Mouse (Mus musculus) splenic B cell, adult 2 months (primary cell): ENCODE data around the gene Tut7.
"Not testable (repeated sequence)": the region's sequence is repeated elsewhere in the genome, so short reads cannot be mapped to it uniquely, and the experiment has no call there.

Experiments
- DNase-seq: peaks from one replicate; pipeline ENCODE4 v3.0.0-alpha.2; 2011; ENCODE audit warnings: low read depth, low spot score
- H3K27me3 ChIP-seq: 2 replicates; pipeline ENCODE4 v1.6.1; 2012; ENCODE audit warnings: mild to moderate bottlenecking, low read length, moderate library complexity, mixed read lengths; ENCODE audit not compliant: control insufficient read depth, poor library complexity, insufficient read depth, severe bottlenecking
- H3K36me3 ChIP-seq: 2 replicates; pipeline ENCODE4 v1.6.1; 2012; ENCODE audit warnings: mild to moderate bottlenecking, low read length, moderate library complexity, mixed read lengths; ENCODE audit not compliant: control insufficient read depth, poor library complexity, insufficient read depth, severe bottlenecking

Gene Tut7

GRCm38 (mm10) chr13:59728378-59729093, 94.4 kb downstream of the Tut7 start:
- peak; percentile 89 for DNase-seq
- H3K36me3 ChIP-seq, result no peaks in the 10 kb centered on the region

GRCm38 (mm10) chr13:59726139-59726867, 96.6 kb downstream of the Tut7 start:
- no peaks in the 10 kb centered on the region for H3K36me3 ChIP-seq
- no peaks in the 10 kb centered on the region for H3K27me3 ChIP-seq

More at GRCm38 (mm10) chr13:59728378-59729093, 94.4 kb downstream of the Tut7 start:
- H3K27me3 ChIP-seq, result no peaks in the 10 kb centered on the region

GRCm38 (mm10) chr13:59722089-59722488, 100.9 kb downstream of the Tut7 start:
- DNase-seq, H3K36me3 ChIP-seq, H3K27me3 ChIP-seq: not testable (repeated sequence)

More at GRCm38 (mm10) chr13:59726139-59726867, 96.6 kb downstream of the Tut7 start:
- DNase-seq, result no peak
